Mouse (Mus musculus): ENCODE results near the gene Mrpl28. TPM values are rescaled to one million over a fixed set of nuclear protein-coding genes. Genes with fewer than 3 reads are reported as not detected.
A peak's percentile ranks its signal among the peaks of the same experiment; 100 is the strongest.

Mrpl28 gene
- polyA plus RNA-seq (2015; fragmentation: Nextera tagmentation; extraction: Ambion mirVana): 175 and 192 TPM in 2 replicates

- under 1% methylated on average over 32 of the region's 32 CpGs for WGBS
- DNase-seq (ENCODE audit: low spot score): peak; percentile 98
- peak; percentile 83 for ATAC-seq (replicated peaks; ENCODE audit: low FRiP score, low read depth)
- Histone ChIP-seq H3K36me3 (ENCODE audit: insufficient read depth, low read length) (peaks cover 9% of the 10 kb centered on the region), H3K27me3 (ENCODE audit: insufficient read depth, low read length) (no peaks in the 10 kb centered on the region), H3K4me2 (ENCODE audit: low read length) (peak within 1 kb of the TSS; percentile 78), H3K4me1 (replicated peaks; ENCODE audit: insufficient read depth, low read length) (peaks cover 8% of the 10 kb centered on the region; the same call in 1 of the 2 replicates), H3K4me3 (replicated peaks; ENCODE audit: low read depth, low read length) (peak within 1 kb of the TSS; percentile 71), H3K9me3 (replicated peaks; ENCODE audit: low read length) (no peaks in the 10 kb centered on the region), H3K27ac (peak within 1 kb of the TSS; percentile 10; the same call in 1 of the 2 replicates), H3K9ac (ENCODE audit: low read depth, low read length) (peak within 1 kb of the TSS; percentile 70)
- no peak for TF ChIP-seq CTCF (IDR thresholded peaks at IDR 0.05; ENCODE audit: low read depth)
These were observed at the start of gene Mrpl28 for GRCm38 (mm10) chr17:26123267-26123684. Gene Mrpl28 (plus strand): TSS chr17:26123500.

DNA sequence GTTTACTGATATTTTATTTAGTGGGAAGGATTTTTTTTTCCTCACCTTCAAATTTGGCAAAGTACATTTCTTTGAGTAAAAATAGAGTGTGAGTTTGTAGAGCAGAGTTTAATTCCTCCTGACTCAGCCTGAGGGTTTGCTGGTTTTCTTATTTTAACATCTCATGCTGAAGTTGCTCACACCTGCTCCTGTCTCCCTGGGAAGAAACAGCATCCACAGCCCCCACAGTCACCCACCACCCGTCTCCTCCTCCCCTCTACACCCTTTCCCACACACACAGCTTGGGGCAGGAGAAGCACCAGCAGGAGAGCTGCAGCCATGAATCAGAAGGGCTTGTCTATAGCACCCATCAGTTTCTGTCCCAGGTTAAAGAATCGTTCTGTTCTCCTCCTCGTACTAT lies 48.1 kb upstream of the Mrpl28 start:
- Histone ChIP-seq H3K4me3 (replicated peaks; ENCODE audit: low read depth, low read length) (no peak overlapping the region), H3K4me1 (replicated peaks; ENCODE audit: insufficient read depth, low read length) (peaks cover under 1% of the 10 kb centered on the region), H3K36me3 (ENCODE audit: insufficient read depth, low read length) (no peaks in the 10 kb centered on the region), H3K27ac (no peak overlapping the region), H3K27me3 (ENCODE audit: insufficient read depth, low read length) (no peaks in the 10 kb centered on the region), H3K4me2 (ENCODE audit: low read length) (no peak overlapping the region), H3K9ac (ENCODE audit: low read depth, low read length) (no peak overlapping the region), H3K9me3 (replicated peaks; ENCODE audit: low read length) (no peaks in the 10 kb centered on the region)
- TF ChIP-seq CTCF (IDR thresholded peaks at IDR 0.05; ENCODE audit: low read depth): no peak
- DNase-seq (ENCODE audit: low spot score) (no peak), ATAC-seq (replicated peaks; ENCODE audit: low FRiP score, low read depth) (no peak)
- 67% methylated on average over 3 of the region's 3 CpGs for WGBS

DNA sequence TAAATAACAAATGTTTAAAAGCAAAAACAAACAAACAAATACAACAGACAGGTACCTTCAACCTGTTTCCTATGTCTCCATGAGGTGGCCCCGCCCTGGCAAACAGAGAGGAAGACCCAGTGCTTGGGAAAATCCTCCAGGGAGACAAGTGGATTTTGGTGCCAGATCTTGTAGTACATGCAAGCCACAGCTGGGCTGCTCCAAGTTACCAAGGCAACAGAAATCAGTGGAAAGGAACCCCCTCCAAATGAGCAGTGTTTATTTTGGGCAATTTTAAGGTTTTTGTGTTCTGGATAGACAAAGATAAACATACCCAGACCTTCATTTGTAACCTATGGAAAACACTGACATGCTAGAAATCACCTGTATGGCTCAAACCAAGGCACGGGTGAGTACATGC lies 44.4 kb upstream of the Mrpl28 start:
- DNase-seq (ENCODE audit: low spot score) (no peak), ATAC-seq (replicated peaks; ENCODE audit: low FRiP score, low read depth) (no peak)
- H3K4me2 ChIP-seq (ENCODE audit: low read length): no peak overlapping the region
- no peak overlapping the region for H3K27ac ChIP-seq
- H3K4me3 ChIP-seq (replicated peaks; ENCODE audit: low read depth, low read length): no peak overlapping the region
- H3K27me3 ChIP-seq (ENCODE audit: insufficient read depth, low read length): no peaks in the 10 kb centered on the region
- H3K9ac ChIP-seq (ENCODE audit: low read depth, low read length): no peak overlapping the region
- 75% methylated on average over 2 of the region's 2 CpGs for WGBS
- no peak for TF ChIP-seq CTCF (IDR thresholded peaks at IDR 0.05; ENCODE audit: low read depth)
- 0 out of 2 replicates have a peak, but pooled peaks cover 5% of the 10 kb centered on the region for H3K36me3 ChIP-seq (ENCODE audit: insufficient read depth, low read length)
- no peaks in the 10 kb centered on the region for H3K4me1 ChIP-seq (replicated peaks; ENCODE audit: insufficient read depth, low read length)
- no peaks in the 10 kb centered on the region for H3K9me3 ChIP-seq (replicated peaks; ENCODE audit: low read length)

DNA sequence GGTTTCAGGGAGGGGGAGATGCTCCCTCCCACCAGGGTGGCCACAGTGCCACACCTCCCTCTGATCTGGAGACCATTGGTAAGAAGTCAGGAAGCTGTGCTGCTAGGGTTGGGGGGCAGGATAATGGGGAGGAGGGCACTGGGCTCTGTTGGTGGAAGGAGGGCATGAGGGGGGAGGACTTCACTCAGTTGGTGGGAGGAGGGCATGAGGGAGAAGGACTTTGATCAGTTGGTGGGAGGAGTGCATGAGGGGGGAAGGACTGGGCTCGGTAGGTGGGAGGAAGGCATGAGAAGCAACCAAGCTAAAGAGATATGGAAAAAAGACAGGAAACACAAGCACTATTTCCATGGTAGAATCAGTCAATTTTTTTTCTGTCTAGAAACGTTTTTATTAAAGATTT lies 42.4 kb upstream of the Mrpl28 start:
- no peak overlapping the region for H3K9ac ChIP-seq (ENCODE audit: low read depth, low read length)
- H3K4me3 ChIP-seq (replicated peaks; ENCODE audit: low read depth, low read length): no peak overlapping the region
- no peaks in the 10 kb centered on the region for H3K27me3 ChIP-seq (ENCODE audit: insufficient read depth, low read length)
- 0 out of 2 replicates have a peak, but pooled peaks cover 8% of the 10 kb centered on the region for H3K36me3 ChIP-seq (ENCODE audit: insufficient read depth, low read length)
- no peak overlapping the region for H3K27ac ChIP-seq
- ATAC-seq (replicated peaks; ENCODE audit: low FRiP score, low read depth) (peak; percentile 69; the same call in 1 of the 2 replicates), DNase-seq (ENCODE audit: low spot score) (no peak)
- H3K9me3 ChIP-seq (replicated peaks; ENCODE audit: low read length): no peaks in the 10 kb centered on the region
- WGBS: 22% methylated on average over 2 of the region's 2 CpGs
- H3K4me2 ChIP-seq (ENCODE audit: low read length): no peak overlapping the region
- H3K4me1 ChIP-seq (replicated peaks; ENCODE audit: insufficient read depth, low read length): no peaks in the 10 kb centered on the region
- no peak for TF ChIP-seq CTCF (IDR thresholded peaks at IDR 0.05; ENCODE audit: low read depth)

- no peak for DNase-seq (ENCODE audit: low spot score)
- 79% methylated on average over 9 of the region's 9 CpGs for WGBS
- H3K4me2 ChIP-seq (ENCODE audit: low read length): no peak overlapping the region
These were observed 36.2 kb upstream of the Mrpl28 start for GRCm38 (mm10) chr17:26087059-26087564.

GRCm38 (mm10) chr17:26089905-26090632 lies 33.2 kb upstream of the Mrpl28 start, which contains the start of gene Decr2:
Gene Decr2 (minus strand): TSS chr17:26090337.
- Histone ChIP-seq H3K4me3 (replicated peaks; ENCODE audit: low read depth, low read length) (peak within 1 kb of the TSS; percentile 44), H3K27ac (peak within 1 kb of the TSS; percentile 69), H3K36me3 (ENCODE audit: insufficient read depth, low read length) (0 out of 2 replicates have a peak, but pooled peaks cover 3% of the 10 kb centered on the region), H3K27me3 (ENCODE audit: insufficient read depth, low read length) (no peaks in the 10 kb centered on the region), H3K4me1 (replicated peaks; ENCODE audit: insufficient read depth, low read length) (no peaks in the 10 kb centered on the region), H3K4me2 (ENCODE audit: low read length) (peak within 1 kb of the TSS; percentile 68), H3K9me3 (replicated peaks; ENCODE audit: low read length) (no peaks in the 10 kb centered on the region), H3K9ac (ENCODE audit: low read depth, low read length) (peak within 1 kb of the TSS; percentile 64)
- ATAC-seq (replicated peaks; ENCODE audit: low FRiP score, low read depth) (peak; percentile 92), DNase-seq (ENCODE audit: low spot score) (peak; percentile 94)
- 2% methylated on average over 32 of the region's 32 CpGs for WGBS
- TF ChIP-seq CTCF (IDR thresholded peaks at IDR 0.05; ENCODE audit: low read depth): peak; percentile 91

More at GRCm38 (mm10) chr17:26087059-26087564, 36.2 kb upstream of the Mrpl28 start:
- ATAC-seq (replicated peaks; ENCODE audit: low FRiP score, low read depth): no peak
- TF ChIP-seq CTCF (IDR thresholded peaks at IDR 0.05; ENCODE audit: low read depth): no peak
- H3K4me1 ChIP-seq (replicated peaks; ENCODE audit: insufficient read depth, low read length): no peaks in the 10 kb centered on the region
- no peak overlapping the region for H3K9ac ChIP-seq (ENCODE audit: low read depth, low read length)
- H3K27ac ChIP-seq: no peak overlapping the region
- 0 out of 2 replicates have a peak, but pooled peaks cover 8% of the 10 kb centered on the region for H3K36me3 ChIP-seq (ENCODE audit: insufficient read depth, low read length)
- H3K9me3 ChIP-seq (replicated peaks; ENCODE audit: low read length): no peaks in the 10 kb centered on the region
- no peak overlapping the region for H3K4me3 ChIP-seq (replicated peaks; ENCODE audit: low read depth, low read length)
- H3K27me3 ChIP-seq (ENCODE audit: insufficient read depth, low read length): no peaks in the 10 kb centered on the region
